Mouse (Mus musculus) skeletal muscle tissue, adult 2 months (tissue): Measurements from ENCODE around the gene Eid2b.

Source experiments
- DNase-seq: peaks from one replicate; pipeline ENCODE4 v3.0.0-alpha.2; 2012; ENCODE audit warnings: low read depth, low spot score

Gene Eid2b

GRCm38 (mm10) chr7:28301616-28302433, 24.3 kb downstream of the Eid2b start, which contains the start of gene Dll3:
Gene Dll3, minus strand, starts transcription at chr7:28302238.
- DNase-seq, result no peak

- DNase-seq, result no peak
These were observed 28.1 kb downstream of the Eid2b start for GRCm38 (mm10) chr7:28305641-28306040.

- DNase-seq, result no peak
These were observed 28.7 kb downstream of the Eid2b start for GRCm38 (mm10) chr7:28306216-28306615.

- DNase-seq, result no peak
These were observed 32.2 kb downstream of the Eid2b start for GRCm38 (mm10) chr7:28309737-28310136.

- DNase-seq, result peak; percentile 15
These were observed 33.8 kb downstream of the Eid2b start for GRCm38 (mm10) chr7:28311151-28311925.

- DNase-seq, result peak; percentile 94
These were observed 34.5 kb downstream of the Eid2b start, which contains the start of gene Timm50 for GRCm38 (mm10) chr7:28311926-28312543. Gene Timm50, minus strand, starts transcription at chr7:28312072.

GRCm38 (mm10) chr7:28318036-28318435, 40.5 kb downstream of the Eid2b start:
- DNase-seq, result no peak

- DNase-seq, result no peak
These were observed 41.2 kb downstream of the Eid2b start for GRCm38 (mm10) chr7:28318714-28319113.

GRCm38 (mm10) chr7:28321974-28322720, 44.6 kb downstream of the Eid2b start:
- DNase-seq, result no peak

GRCm38 (mm10) chr7:28325293-28325692, 47.8 kb downstream of the Eid2b start:
- DNase-seq, result no peak

GRCm38 (mm10) chr7:28326457-28326856, 48.9 kb downstream of the Eid2b start:
- DNase-seq, result no peak

- DNase-seq, result no peak
These were observed 50.7 kb downstream of the Eid2b start for GRCm38 (mm10) chr7:28328260-28328659.
